Mouse (Mus musculus) CH12.LX (cell line): ENCODE results near the gene Zfp777. TPM values are rescaled to one million over a fixed set of nuclear protein-coding genes. Genes with fewer than 3 reads are reported as not detected.

Experiments used
- DNase-seq: peaks from one replicate; pipeline ENCODE4 v3.0.0-alpha.2; 2013; ENCODE audit errors: extremely low read depth
- H3K27ac ChIP-seq: 2 replicates; pipeline ENCODE4 v1.5.1; 2012; ENCODE audit warnings: low read depth, mild to moderate bottlenecking, control low read depth, moderate library complexity; ENCODE audit not compliant: insufficient read depth
- H3K27me3 ChIP-seq: replicated peaks from 2 replicates; pipeline ENCODE3; 2012; ENCODE audit warnings: inconsistent platforms
- H3K36me3 ChIP-seq, 2 experiments: replicated peaks in 1 of 2; 2 replicates each; pipeline versions ENCODE3 to v1.6.1; 2012; ENCODE audit warnings: inconsistent platforms in 1 of 2, low read length in 1 of 2, mild to moderate bottlenecking in 1 of 2, mixed read lengths in 1 of 2, moderate library complexity in 1 of 2; ENCODE audit not compliant: control insufficient read depth in 1 of 2, insufficient read depth in 1 of 2
- H3K4me1 ChIP-seq, 2 experiments: 2 replicates each; pipeline ENCODE4 v1.6.1; 2012; ENCODE audit warnings: inconsistent platforms in 1 of 2, moderate library complexity in 1 of 2; ENCODE audit not compliant: insufficient read depth in 2 of 2, control insufficient read depth in 1 of 2
- H3K4me2 ChIP-seq: 2 replicates; pipeline ENCODE4 v1.6.1; 2012; ENCODE audit warnings: low read depth, mild to moderate bottlenecking, control low read depth; ENCODE audit not compliant: poor library complexity, insufficient read depth, severe bottlenecking
- H3K4me3 ChIP-seq, 3 experiments: fragments of 150-350 bp in 1 of 3; sonication (generic) in 1 of 3; replicated peaks in 1 of 3; 2 replicates each; pipeline versions ENCODE3 to v1.5.1; 2011 to 2012; ENCODE audit warnings: low read depth in 2 of 3, low read length in 2 of 3, mild to moderate bottlenecking in 2 of 3, moderate library complexity in 2 of 3, control low read depth in 1 of 3, improper control_type of control experiment in 1 of 3, inconsistent platforms in 1 of 3, mixed read lengths in 1 of 3; ENCODE audit not compliant: poor library complexity in 1 of 3
- H3K79me2 ChIP-seq: replicated peaks from 2 replicates; pipeline ENCODE4 v1.6.1; 2012; ENCODE audit warnings: mild to moderate bottlenecking, moderate library complexity; ENCODE audit not compliant: control insufficient read depth, poor library complexity, insufficient read depth, severe bottlenecking; ENCODE audit errors: extremely low read depth
- H3K9ac ChIP-seq: 2 replicates; pipeline ENCODE4 v1.6.1; 2012; ENCODE audit warnings: low read depth, mild to moderate bottlenecking, control low read depth, moderate library complexity; ENCODE audit not compliant: insufficient read depth
- H3K9me3 ChIP-seq: replicated peaks from 2 replicates; pipeline ENCODE3; 2012; ENCODE audit warnings: low read length, inconsistent platforms, mixed read lengths
- CHD1 ChIP-seq: IDR thresholded peaks from 2 replicates; pipeline ENCODE4 v1.6.1; 2012; ENCODE audit warnings: low read depth, low read length, improper control_type of control experiment, inconsistent platforms
- E2F4 ChIP-seq: IDR thresholded peaks from 2 replicates; pipeline ENCODE4 v1.6.1; 2011; ENCODE audit warnings: low read depth, low read length, improper control_type of control experiment; ENCODE audit not compliant: insufficient replicate concordance
- GABPA ChIP-seq: IDR thresholded peaks from 2 replicates; pipeline ENCODE4 v1.6.1; 2012; ENCODE audit warnings: low read depth, low read length, improper control_type of control experiment, inconsistent platforms; ENCODE audit not compliant: insufficient replicate concordance
- KAT2A ChIP-seq: IDR thresholded peaks from 2 replicates; pipeline ENCODE4 v1.6.1; 2012; ENCODE audit warnings: low read length, improper control_type of control experiment, inconsistent platforms; ENCODE audit not compliant: insufficient replicate concordance
- MAFK ChIP-seq: IDR thresholded peaks from 2 replicates; pipeline ENCODE4 v1.6.1; 2011; ENCODE audit warnings: low read length, improper control_type of control experiment; ENCODE audit not compliant: insufficient replicate concordance
- MAX ChIP-seq: IDR thresholded peaks from 2 replicates; pipeline ENCODE4 v1.6.1; 2011; ENCODE audit warnings: low read length, improper control_type of control experiment
- MYC ChIP-seq: IDR thresholded peaks from 2 replicates; pipeline ENCODE4 v1.6.1; 2011; ENCODE audit warnings: low read depth, mild to moderate bottlenecking, improper control_type of control experiment, low read length
- NELFE ChIP-seq: IDR thresholded peaks from 2 replicates; pipeline ENCODE4 v1.6.1; 2011; ENCODE audit warnings: low read depth, low read length, improper control_type of control experiment
- NRF1 ChIP-seq: IDR thresholded peaks from 2 replicates; pipeline ENCODE4 v1.6.1; 2014; ENCODE audit warnings: low read depth, mild to moderate bottlenecking, inconsistent platforms, low read length, improper control_type of control experiment, moderate library complexity
- TBP ChIP-seq: conservative IDR thresholded peaks from 2 replicates; pipeline ENCODE4 v1.6.1; 2011; ENCODE audit warnings: low read depth, low read length, improper control_type of control experiment
- UBTF ChIP-seq: IDR thresholded peaks from 2 replicates; pipeline ENCODE4 v1.6.1; 2012; ENCODE audit warnings: low read depth, mild to moderate bottlenecking, inconsistent platforms, low read length, improper control_type of control experiment, moderate library complexity
- USF1 ChIP-seq: IDR thresholded peaks from 2 replicates; pipeline ENCODE4 v1.6.1; 2014; ENCODE audit warnings: low read depth, mild to moderate bottlenecking, inconsistent platforms, low read length, improper control_type of control experiment
- USF2 ChIP-seq: conservative IDR thresholded peaks from 2 replicates; pipeline ENCODE4 v1.6.1; 2011; ENCODE audit warnings: low read depth, low read length, improper control_type of control experiment
- ZKSCAN1 ChIP-seq: IDR thresholded peaks from 2 replicates; pipeline ENCODE4 v1.6.1; 2012; ENCODE audit warnings: low read depth, inconsistent platforms, low read length, improper control_type of control experiment, borderline replicate concordance
- ZMIZ1 ChIP-seq: IDR thresholded peaks from 2 replicates; pipeline ENCODE4 v1.6.1; 2012; ENCODE audit warnings: low read depth, mild to moderate bottlenecking, inconsistent platforms, low read length, improper control_type of control experiment
- dilution Hi-C: fragments of 300-500 bp; cut with MboI; formaldehyde crosslinking; loops from 2 replicates; pipeline ENCODE4 v1.14.3; 2020; ENCODE audit warnings: low sequenced_read_pairs; ENCODE audit not compliant: extremely low pct_unique_long_range_greater_than_20kb, extremely low pct_ligation_motif_present
- in situ Hi-C: fragments of 300-500 bp; cut with MboI; formaldehyde crosslinking; loops from 3 replicates; pipeline ENCODE4 v1.14.3; 2019; ENCODE audit warnings: low sequenced_read_pairs, low pct_ligation_motif_present, low pct_unique_long_range_greater_than_20kb, mixed read lengths
- polyA plus RNA-seq: library from polyadenylated mRNA; unstranded; fragments of >175 nt; gene quantifications from 2 replicates; pipeline ENCODE4 v1.2.1, GENCODE M21; 2012; ENCODE audit warnings: low read depth; ENCODE audit not compliant: insufficient read length
- total RNA-seq, 2 experiments: library from RNA; depleted of rRNA; stranded (reverse); fragments of 300-350 nt in 1 of 2; fragments of >200 nt in 1 of 2; gene quantifications; 2 replicates each; pipeline ENCODE4 v1.2.3; 2012 to 2014

Zfp777 gene
- total and polyA plus RNA-seq, 3 experiments, result 7.1 to 16.5 (median 13.6) TPM

GRCm38 (mm10) chr6:48020006-48020405 lies 28.7 kb downstream of the Zfp777 start:
- H3K4me3 ChIP-seq, result no peak overlapping the region
- no peak for TF ChIP-seq CHD1
- TF ChIP-seq GABPA, result no peak
- H3K9ac ChIP-seq, result no peak overlapping the region
- no peaks in the 10 kb centered on the region for H3K27me3 ChIP-seq
- no peak overlapping the region for H3K27ac ChIP-seq
- H3K79me2 ChIP-seq, result no peaks in the 10 kb centered on the region
- dilution Hi-C loops (no loop called here), in situ Hi-C loops (no loop called here)
- peaks cover 6% of the 10 kb centered on the region for H3K9me3 ChIP-seq
- H3K4me2 ChIP-seq, result no peak overlapping the region
- peaks cover 0 to 17% of the 10 kb centered on the region in 2 experiments; a peak in 2 of 4 replicates for H3K4me1 ChIP-seq
- no peak for DNase-seq
- peaks cover 16 to 29% of the 10 kb centered on the region in 2 experiments for H3K36me3 ChIP-seq

DNA sequence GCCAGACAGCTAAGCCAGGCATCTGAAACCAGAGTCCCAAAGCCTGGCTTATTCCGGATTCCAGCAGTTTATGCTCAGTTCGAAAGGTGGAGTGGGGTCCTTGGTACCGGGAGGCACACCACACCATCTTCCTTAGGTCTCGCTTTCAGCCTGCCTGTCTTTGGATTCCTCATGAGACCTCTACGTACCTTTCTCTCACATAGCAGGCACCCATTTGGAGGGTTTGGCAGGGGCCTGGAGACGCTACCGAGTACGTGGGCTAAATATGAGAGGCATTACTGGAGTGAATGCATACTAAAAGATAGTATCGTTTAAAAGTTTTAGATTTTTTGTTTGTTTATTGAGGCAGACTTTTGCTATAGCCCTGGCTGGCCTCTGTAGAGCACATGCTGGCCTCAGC lies 31.9 kb downstream of the Zfp777 start:
- dilution Hi-C loops (no loop called here), in situ Hi-C loops (no loop called here)
- peaks cover 0 to 9% of the 10 kb centered on the region in 2 experiments; a peak in 2 of 4 replicates for H3K4me1 ChIP-seq
- DNase-seq, result no peak
- no peaks in the 10 kb centered on the region for H3K79me2 ChIP-seq
- no peak overlapping the region for H3K9ac ChIP-seq
- no peak overlapping the region for H3K4me2 ChIP-seq
- no peaks in the 10 kb centered on the region for H3K9me3 ChIP-seq
- no peaks in the 10 kb centered on the region for H3K27me3 ChIP-seq
- TF ChIP-seq MAFK, result no peak
- TF ChIP-seq E2F4, result no peak
- no peak for TF ChIP-seq ZMIZ1
- no peak for TF ChIP-seq KAT2A
- TF ChIP-seq MAX, result no peak
- TF ChIP-seq MYC, result no peak
- no peak for TF ChIP-seq NRF1
- no peak for TF ChIP-seq GABPA
- TF ChIP-seq USF2, result no peak
- TF ChIP-seq ZKSCAN1, result no peak
- no peak for TF ChIP-seq TBP
- TF ChIP-seq USF1, result no peak
- no peak for TF ChIP-seq UBTF
- no peak for TF ChIP-seq NELFE
- peaks cover 5% of the 10 kb centered on the region in 2 experiments for H3K36me3 ChIP-seq
- no peak overlapping the region for H3K4me3 ChIP-seq
- no peak overlapping the region for H3K27ac ChIP-seq
